Mouse (Mus musculus) heart, postnatal 0 days (tissue): ENCODE results near the gene Mllt6. TPM values are rescaled to one million over a fixed set of nuclear protein-coding genes. Genes with fewer than 3 reads are reported as not detected.
"Not testable (repeated sequence)": the region's sequence is repeated elsewhere in the genome, so short reads cannot be mapped to it uniquely, and the experiment has no call there.

Experiments
- ATAC-seq: fragments of 200-750 bp; cut with Nextera tagmentation; 2 replicates; pipeline ENCODE4 v1.8.0; 2017; ENCODE audit warnings: low read depth, moderate number of reproducible peaks, moderate library complexity; ENCODE audit not compliant: insufficient read depth
- DNase-seq: peaks from one replicate; pipeline ENCODE4 v3.0.0-alpha.2; 2016; ENCODE audit warnings: low spot score
- H3K27ac ChIP-seq: fragments of 300-500 bp; sonication (generic); 2 replicates; pipeline ENCODE4 v1.5.1; 2014; ENCODE audit warnings: low read depth, mild to moderate bottlenecking
- H3K27me3 ChIP-seq: fragments of 300-500 bp; sonication (generic); 2 replicates; pipeline ENCODE4 v1.6.1; 2014; ENCODE audit warnings: low read length, mixed read lengths; ENCODE audit not compliant: control insufficient read depth, insufficient read depth
- H3K36me3 ChIP-seq: fragments of 300-500 bp; sonication (generic); replicated peaks from 2 replicates; pipeline ENCODE4 v1.6.1; 2014; ENCODE audit warnings: low read length, mixed read lengths; ENCODE audit not compliant: control insufficient read depth, insufficient read depth
- H3K4me1 ChIP-seq: fragments of 300-500 bp; sonication (generic); 2 replicates; pipeline ENCODE4 v1.6.1; 2014; ENCODE audit warnings: antibody characterized with exemption; ENCODE audit not compliant: control insufficient read depth, insufficient read depth
- H3K4me2 ChIP-seq: fragments of 300-500 bp; sonication (generic); 2 replicates; pipeline ENCODE4 v1.6.1; 2014; ENCODE audit warnings: low read depth, mild to moderate bottlenecking, low read length, moderate library complexity
- H3K4me3 ChIP-seq: fragments of 300-500 bp; sonication (generic); 2 replicates; pipeline ENCODE4 v1.5.1; 2014; ENCODE audit warnings: low read depth, low read length
- H3K9ac ChIP-seq: fragments of 300-500 bp; sonication (generic); replicated peaks from 2 replicates; pipeline ENCODE4 v1.6.1; 2014; ENCODE audit warnings: low read depth, low read length, mixed read lengths
- H3K9me3 ChIP-seq: fragments of 300-500 bp; sonication (generic); replicated peaks from 2 replicates; pipeline ENCODE4 v1.6.1; 2016; ENCODE audit warnings: low read length; ENCODE audit not compliant: control insufficient read depth
- CTCF ChIP-seq: IDR thresholded peaks from 2 replicates; pipeline ENCODE4 v1.5.1; 2016; ENCODE audit warnings: antibody characterized with exemption, control low read depth, low read depth
- EP300 ChIP-seq: IDR thresholded peaks from 2 replicates; pipeline ENCODE4 v1.6.1; 2016; ENCODE audit warnings: antibody characterized with exemption, low read depth
- WGBS: fragments of 180-500 bp; shearing (Covaris S2); extraction: QIAGEN DNeasy Blood & Tissue Kit; methylation state at CpG from one replicate; pipeline ENCODE4 v1.1.7; 2014; 5-methylcytosine and 5-hydroxymethylcytosine counted together
- polyA plus RNA-seq: library from polyadenylated mRNA; unstranded; fragments of >200 nt; fragmentation: Nextera tagmentation; extraction: Ambion mirVana; gene quantifications from 2 replicates; pipeline ENCODE4 v1.2.1, GENCODE M21; 2015
- total RNA-seq: library from RNA; depleted of rRNA; stranded (reverse); fragments of >200 nt; gene quantifications from 2 replicates; pipeline ENCODE4 v1.2.3, GENCODE M21; 2014; ENCODE audit warnings: low replicate concordance

The Mllt6 gene
- total and polyA plus RNA-seq, 2 experiments from 2014 or later: 1.6 to 45.2 TPM

GRCm38 (mm10) chr11:97650341-97650740 is 12.9 kb upstream of the Mllt6 start:
- DNase-seq (no peak), ATAC-seq (no peak)
- Histone ChIP-seq H3K27ac (no peak overlapping the region), H3K9me3 (no peaks in the 10 kb centered on the region), H3K4me2 (no peak overlapping the region), H3K4me3 (no peak overlapping the region), H3K4me1 (no peaks in the 10 kb centered on the region), H3K36me3 (no peaks in the 10 kb centered on the region), H3K9ac (no peak overlapping the region), H3K27me3 (no peaks in the 10 kb centered on the region)
- 44% methylated on average over 5 of the region's 5 CpGs for WGBS
- TF ChIP-seq EP300 (no peak), CTCF (no peak)

GRCm38 (mm10) chr11:97653376-97653775 is 9.8 kb upstream of the Mllt6 start:
- WGBS: 92% methylated on average over 11 of the region's 11 CpGs
- H3K9ac ChIP-seq, DNase-seq, H3K4me3 ChIP-seq, H3K36me3 ChIP-seq, H3K27ac ChIP-seq, H3K4me1 ChIP-seq, H3K9me3 ChIP-seq, ATAC-seq, H3K27me3 ChIP-seq, H3K4me2 ChIP-seq: not testable (repeated sequence)

- H3K27me3 ChIP-seq: no peaks in the 10 kb centered on the region
- 89% methylated on average over 2 of the region's 2 CpGs for WGBS
- DNase-seq (no peak), ATAC-seq (no peak)
- H3K4me1 ChIP-seq: peaks cover 6% of the 10 kb centered on the region
- no peak overlapping the region for H3K4me3 ChIP-seq
- TF ChIP-seq CTCF (no peak), EP300 (no peak)
- no peak overlapping the region for H3K4me2 ChIP-seq
- no peak overlapping the region for H3K9ac ChIP-seq
- H3K9me3 ChIP-seq: no peaks in the 10 kb centered on the region
- H3K36me3 ChIP-seq: no peaks in the 10 kb centered on the region
- no peak overlapping the region for H3K27ac ChIP-seq
Measured at GRCm38 (mm10) chr11:97654210-97654609, 9.0 kb upstream of the Mllt6 start.

GRCm38 (mm10) chr11:97656269-97656971 is 6.8 kb upstream of the Mllt6 start:
- no peaks in the 10 kb centered on the region for H3K9me3 ChIP-seq
- no peak overlapping the region for H3K4me3 ChIP-seq
- DNase-seq (no peak), ATAC-seq (no peak)
- H3K4me1 ChIP-seq: peaks cover 19% of the 10 kb centered on the region
- H3K27ac ChIP-seq: no peak overlapping the region
- H3K36me3 ChIP-seq: no peaks in the 10 kb centered on the region
- H3K27me3 ChIP-seq: no peaks in the 10 kb centered on the region
- WGBS: 70% methylated on average over 14 of the region's 14 CpGs
- TF ChIP-seq CTCF: no peak
- no peak for TF ChIP-seq EP300
- no peak overlapping the region for H3K9ac ChIP-seq
- H3K4me2 ChIP-seq: no peak overlapping the region

GRCm38 (mm10) chr11:97657184-97657945 is 5.8 kb upstream of the Mllt6 start:
- no peak overlapping the region for H3K9ac ChIP-seq
- no peaks in the 10 kb centered on the region for H3K9me3 ChIP-seq
- no peak for TF ChIP-seq CTCF
- no peak for TF ChIP-seq EP300
- H3K4me3 ChIP-seq: no peak overlapping the region
- H3K4me1 ChIP-seq: peaks cover 23% of the 10 kb centered on the region
- no peak for ATAC-seq
- no peaks in the 10 kb centered on the region for H3K27me3 ChIP-seq
- no peaks in the 10 kb centered on the region for H3K36me3 ChIP-seq
- DNase-seq: no peak
- no peak overlapping the region for H3K4me2 ChIP-seq
- WGBS: 43% methylated on average over 4 of the region's 6 CpGs
- H3K27ac ChIP-seq: no peak overlapping the region

- peaks cover 23% of the 10 kb centered on the region for H3K4me1 ChIP-seq
- 80% methylated on average over 6 of the region's 6 CpGs for WGBS
- H3K4me3 ChIP-seq, H3K27ac ChIP-seq, H3K4me2 ChIP-seq, H3K9me3 ChIP-seq, H3K9ac ChIP-seq, DNase-seq, ATAC-seq, H3K27me3 ChIP-seq, H3K36me3 ChIP-seq: not testable (repeated sequence)
Measured at GRCm38 (mm10) chr11:97657967-97658366, 5.2 kb upstream of the Mllt6 start.
